Mouse (Mus musculus) gastrocnemius, adult 2 months (tissue): ENCODE data around the gene Ip6k2. TPM values are rescaled to one million over a fixed set of nuclear protein-coding genes. Genes with fewer than 3 reads are reported as not detected.

Source experiments
- DNase-seq: peaks from one replicate; pipeline ENCODE4 v3.0.0; 2022
- H3K27ac ChIP-seq: fragments of 200-600 bp; 2 replicates; pipeline ENCODE4 v1.8.1; 2022; ENCODE audit warnings: mild to moderate bottlenecking
- H3K4me3 ChIP-seq: fragments of 200-600 bp; 2 replicates; pipeline ENCODE4 v1.8.1; 2022; ENCODE audit warnings: mild to moderate bottlenecking, moderate library complexity
- CTCF ChIP-seq: fragments of 200-600 bp; IDR thresholded peaks from 2 replicates; pipeline ENCODE4 v1.8.1; 2022; ENCODE audit warnings: antibody characterized with exemption, mild to moderate bottlenecking, moderate library complexity
- intact Hi-C: fragments of 180-260 bp; cut with DNase I; formaldehyde crosslinking; loops from one replicate; pipeline ENCODE4 v1.15.1; 2025
- total RNA-seq, 2 experiments: library from RNA; stranded (reverse); gene quantifications; 2 replicates each; pipeline ENCODE4 v1.2.3; 2021

The Ip6k2 gene
- total RNA-seq, 2 experiments from 2014 or later: 16.0 to 16.7 TPM

- intact Hi-C loops: no loop called here
- peak within 1 kb of the TSS; percentile 93 for H3K27ac ChIP-seq
- DNase-seq: peak; percentile 98
Measured at GRCm38 (mm10) chr9:108808163-108808665, 24.6 kb downstream of the Ip6k2 start, which contains the start of gene Nckipsd. Nckipsd (plus strand) TSS chr9:108808368.

GRCm38 (mm10) chr9:108809188-108809587 lies 25.6 kb downstream of the Ip6k2 start:
- Histone ChIP-seq H3K4me3 (peak overlapping the region; percentile 79), H3K27ac (peak overlapping the region; percentile 93)
- no peak for TF ChIP-seq CTCF
- intact Hi-C loops: no loop called here
- no peak for DNase-seq

More at GRCm38 (mm10) chr9:108808163-108808665, 24.6 kb downstream of the Ip6k2 start, which contains the start of gene Nckipsd:
- H3K4me3 ChIP-seq: peak within 1 kb of the TSS; percentile 79
- TF ChIP-seq CTCF: peak; percentile 94; the same call in 1 of the 2 replicates

- DNase-seq: no peak
- intact Hi-C loops: no loop called here
- Histone ChIP-seq H3K27ac (no peak overlapping the region), H3K4me3 (peak overlapping the region; percentile 79)
- TF ChIP-seq CTCF: no peak
Measured at GRCm38 (mm10) chr9:108809723-108810122, 26.1 kb downstream of the Ip6k2 start.

- no peak overlapping the region for H3K27ac ChIP-seq
- TF ChIP-seq CTCF: no peak
- intact Hi-C loops: no loop called here
Measured at GRCm38 (mm10) chr9:108810516-108810915, 26.9 kb downstream of the Ip6k2 start.

GRCm38 (mm10) chr9:108815557-108815956 lies 32.0 kb downstream of the Ip6k2 start:
- H3K27ac ChIP-seq: no peak overlapping the region
- DNase-seq: no peak
- no peak for TF ChIP-seq CTCF
- no peak overlapping the region for H3K4me3 ChIP-seq
- intact Hi-C loops: no loop called here

More at GRCm38 (mm10) chr9:108810516-108810915, 26.9 kb downstream of the Ip6k2 start:
- DNase-seq: no peak
- H3K4me3 ChIP-seq: no peak overlapping the region

GRCm38 (mm10) chr9:108819495-108819894 lies 35.9 kb downstream of the Ip6k2 start:
- intact Hi-C loops: loop anchor here (2.0 kb wide), 1 partner anchor 67 kb away; no protein-coding TSS in a partner anchor
- TF ChIP-seq CTCF: peak; percentile 85
- no peak overlapping the region for H3K4me3 ChIP-seq
- peak; percentile 65 for DNase-seq
- H3K27ac ChIP-seq: no peak overlapping the region

GRCm38 (mm10) chr9:108820077-108820476 lies 36.5 kb downstream of the Ip6k2 start:
- H3K27ac ChIP-seq: no peak overlapping the region
- intact Hi-C loops: no loop called here
- DNase-seq: no peak
- no peak for TF ChIP-seq CTCF
- H3K4me3 ChIP-seq: no peak overlapping the region

- DNase-seq: no peak
- intact Hi-C loops: no loop called here
- Histone ChIP-seq H3K27ac (no peak overlapping the region), H3K4me3 (no peak overlapping the region)
- no peak for TF ChIP-seq CTCF
Measured at GRCm38 (mm10) chr9:108824144-108824685, 40.6 kb downstream of the Ip6k2 start.

- intact Hi-C loops: no loop called here
- no peak for DNase-seq
- no peak for TF ChIP-seq CTCF
- H3K27ac ChIP-seq: no peak overlapping the region
- no peak overlapping the region for H3K4me3 ChIP-seq
Measured at GRCm38 (mm10) chr9:108824755-108825413, 41.3 kb downstream of the Ip6k2 start.

GRCm38 (mm10) chr9:108825820-108826699 lies 42.5 kb downstream of the Ip6k2 start, which contains the start of gene Celsr3:
Celsr3 (plus strand) TSS chr9:108826320.
- TF ChIP-seq CTCF: no peak
- no peak within 1 kb of the TSS for H3K27ac ChIP-seq
- intact Hi-C loops: no loop called here
- H3K4me3 ChIP-seq: peak within 1 kb of the TSS; percentile 61
- no peak for DNase-seq

- no peak overlapping the region for H3K27ac ChIP-seq
- H3K4me3 ChIP-seq: peak overlapping the region; percentile 61
- intact Hi-C loops: no loop called here
- DNase-seq: peak; percentile 82
- no peak for TF ChIP-seq CTCF
Measured at GRCm38 (mm10) chr9:108826700-108827340, 43.2 kb downstream of the Ip6k2 start.

- no peak for DNase-seq
- intact Hi-C loops: no loop called here
- Histone ChIP-seq H3K4me3 (peak overlapping the region; percentile 61), H3K27ac (no peak overlapping the region)
- TF ChIP-seq CTCF: no peak
Measured at GRCm38 (mm10) chr9:108827454-108827853, 43.9 kb downstream of the Ip6k2 start.
